Mouse (Mus musculus): ENCODE data around the gene Retnlb. TPM values are rescaled to one million over a fixed set of nuclear protein-coding genes. Genes with fewer than 3 reads are reported as not detected.

The Retnlb gene
- not detected in 2 replicates for polyA plus RNA-seq (2015; fragmentation: Nextera tagmentation; extraction: Ambion mirVana)

DNA sequence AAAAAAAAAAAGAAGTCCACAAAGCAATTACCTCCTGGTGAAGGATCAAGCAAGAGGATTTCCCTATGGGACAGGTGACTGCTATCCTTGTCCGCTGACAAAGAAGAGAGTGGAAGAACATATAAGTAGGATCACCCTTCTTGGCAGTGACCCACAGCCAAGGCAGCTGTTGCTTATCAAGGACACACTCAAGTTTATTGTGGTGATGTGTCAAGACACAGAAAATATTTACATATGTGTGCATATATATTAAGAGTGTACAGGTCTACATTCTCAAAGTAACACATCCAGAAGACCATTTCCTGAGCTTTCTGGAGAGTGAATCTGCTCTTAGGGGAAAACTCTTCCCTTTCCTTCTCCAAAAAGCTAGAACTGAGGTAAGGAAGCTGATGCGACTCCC is at the start of gene Retnlb:
Gene Retnlb (plus strand): TSS at position 162 of the 400 bp plus-strand sequence.
- no peak within 1 kb of the TSS for H3K27ac ChIP-seq (replicated peaks)
- H3K36me3 ChIP-seq: no peaks in the 10 kb centered on the region
- no peaks in the 10 kb centered on the region for H3K9me3 ChIP-seq
- no peak within 1 kb of the TSS for H3K4me3 ChIP-seq
- H3K9ac ChIP-seq: no peak within 1 kb of the TSS
- no peaks in the 10 kb centered on the region for H3K27me3 ChIP-seq
- 98% methylated on average over 2 of the region's 2 CpGs for WGBS
- ATAC-seq (ENCODE audit: low FRiP score, low read depth): no peak
- no peaks in the 10 kb centered on the region for H3K4me1 ChIP-seq (replicated peaks)
- H3K4me2 ChIP-seq: no peak within 1 kb of the TSS

DNA sequence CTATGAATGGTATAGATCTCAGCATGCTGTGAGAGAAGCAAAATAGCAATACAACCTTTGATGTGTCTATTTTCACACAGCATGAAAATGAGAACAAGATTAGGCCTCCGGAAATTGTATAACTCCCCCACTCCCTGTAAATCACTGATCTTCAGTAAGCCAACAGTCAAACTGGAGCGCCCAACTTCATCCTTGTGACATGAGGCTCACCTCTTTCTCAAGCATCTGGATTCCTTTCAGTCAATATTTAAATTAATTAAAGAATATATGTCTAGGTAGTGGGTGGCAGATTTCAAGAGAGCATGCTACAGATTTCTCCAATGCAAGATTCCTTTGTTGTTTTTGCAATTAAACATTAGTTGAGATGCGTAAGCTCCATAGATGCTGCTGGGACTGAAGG is 47.5 kb upstream of the Retnlb start:
- 87% methylated on average over 3 of the region's 3 CpGs for WGBS
- H3K4me2 ChIP-seq: no peak overlapping the region
- ATAC-seq (ENCODE audit: low FRiP score, low read depth): no peak

DNA sequence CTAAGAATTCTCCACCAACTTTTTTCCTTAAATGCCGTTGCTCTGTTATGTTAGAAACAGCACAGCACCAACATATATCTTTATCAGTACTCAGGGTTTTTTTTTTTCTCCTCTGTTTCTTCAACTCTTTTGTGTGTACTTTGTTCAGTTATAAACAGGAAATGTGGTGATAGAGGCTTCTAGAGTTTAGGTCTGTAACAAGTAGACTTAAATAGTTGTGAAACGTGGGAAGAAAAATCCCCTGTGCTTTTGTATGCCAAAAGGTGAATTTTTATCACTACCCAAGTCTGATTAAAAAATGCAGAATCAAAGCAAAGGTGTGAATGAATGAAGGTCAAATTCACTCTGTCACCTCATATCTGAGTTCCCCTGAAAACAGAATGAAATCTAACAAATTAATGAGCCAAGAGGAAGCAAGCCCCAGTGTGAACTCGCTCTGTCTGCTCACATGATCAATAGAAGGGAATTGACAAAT is 44.6 kb upstream of the Retnlb start, which contains the start of gene Trat1:
Gene Trat1 (minus strand): TSS at position 51 of the 475 bp plus-strand sequence.
- Histone ChIP-seq H3K4me1 (replicated peaks) (no peaks in the 10 kb centered on the region), H3K4me2 (no peak within 1 kb of the TSS), H3K9me3 (no peaks in the 10 kb centered on the region), H3K27ac (replicated peaks) (no peak within 1 kb of the TSS), H3K9ac (no peak within 1 kb of the TSS), H3K36me3 (no peaks in the 10 kb centered on the region), H3K27me3 (no peaks in the 10 kb centered on the region), H3K4me3 (no peak within 1 kb of the TSS)
- 85% methylated on average over 3 of the region's 3 CpGs for WGBS
- ATAC-seq (ENCODE audit: low FRiP score, low read depth): no peak

More for the DNA sequence above, 47.5 kb upstream of the Retnlb start:
- Histone ChIP-seq H3K36me3 (no peaks in the 10 kb centered on the region), H3K4me3 (no peak overlapping the region), H3K27ac (replicated peaks) (no peak overlapping the region), H3K9me3 (no peaks in the 10 kb centered on the region), H3K27me3 (no peaks in the 10 kb centered on the region), H3K9ac (no peak overlapping the region), H3K4me1 (replicated peaks) (no peaks in the 10 kb centered on the region)

DNA sequence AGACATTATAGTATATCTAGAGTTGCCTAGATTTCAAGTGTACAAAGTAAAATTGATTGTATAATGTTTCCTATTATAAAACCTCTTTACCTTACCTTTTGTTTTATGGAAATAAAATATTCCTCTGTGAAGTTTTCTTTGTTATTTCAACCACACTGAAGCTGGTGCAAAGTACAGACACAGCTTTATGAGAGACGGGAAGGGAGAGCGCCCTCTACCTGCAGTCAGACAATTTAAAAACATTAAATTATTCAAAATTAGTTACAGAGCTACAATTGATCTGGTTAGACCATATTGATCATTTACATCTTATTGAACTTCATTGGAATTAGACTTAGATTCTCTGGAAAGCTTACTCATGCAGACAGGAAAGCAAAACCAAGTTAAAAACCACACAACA is 39.4 kb upstream of the Retnlb start:
- 70% methylated on average over 2 of the region's 2 CpGs for WGBS

GRCm38 (mm10) chr16:48786258-48786657 is 30.4 kb upstream of the Retnlb start:
- WGBS: 80% methylated on average over 3 of the region's 3 CpGs

More for the DNA sequence above, 39.4 kb upstream of the Retnlb start:
- H3K36me3 ChIP-seq: no peaks in the 10 kb centered on the region
- H3K27me3 ChIP-seq: no peaks in the 10 kb centered on the region
- H3K9ac ChIP-seq: no peak overlapping the region
- ATAC-seq (ENCODE audit: low FRiP score, low read depth): no peak
- no peak overlapping the region for H3K27ac ChIP-seq (replicated peaks)
- H3K4me1 ChIP-seq (replicated peaks): no peaks in the 10 kb centered on the region
- no peak overlapping the region for H3K4me3 ChIP-seq
- H3K4me2 ChIP-seq: no peak overlapping the region
- H3K9me3 ChIP-seq: no peaks in the 10 kb centered on the region

GRCm38 (mm10) chr16:48788704-48789185 is 27.9 kb upstream of the Retnlb start:
- Histone ChIP-seq H3K27me3 (no peaks in the 10 kb centered on the region), H3K36me3 (no peaks in the 10 kb centered on the region), H3K27ac (replicated peaks) (no peak overlapping the region), H3K4me3 (no peak overlapping the region), H3K9me3 (no peaks in the 10 kb centered on the region), H3K9ac (no peak overlapping the region), H3K4me2 (no peak overlapping the region), H3K4me1 (replicated peaks) (no peaks in the 10 kb centered on the region)
- WGBS: 77% methylated on average over 4 of the region's 4 CpGs
- ATAC-seq (ENCODE audit: low FRiP score, low read depth): no peak

More at GRCm38 (mm10) chr16:48786258-48786657, 30.4 kb upstream of the Retnlb start:
- H3K4me3 ChIP-seq: no peak overlapping the region
- no peaks in the 10 kb centered on the region for H3K4me1 ChIP-seq (replicated peaks)
- no peak overlapping the region for H3K4me2 ChIP-seq
- no peak overlapping the region for H3K27ac ChIP-seq (replicated peaks)
- no peaks in the 10 kb centered on the region for H3K36me3 ChIP-seq
- H3K9me3 ChIP-seq: no peaks in the 10 kb centered on the region
- no peaks in the 10 kb centered on the region for H3K27me3 ChIP-seq
- ATAC-seq (ENCODE audit: low FRiP score, low read depth): no peak
- no peak overlapping the region for H3K9ac ChIP-seq

GRCm38 (mm10) chr16:48798285-48798684 is 18.4 kb upstream of the Retnlb start:
- H3K4me1 ChIP-seq (replicated peaks): no peaks in the 10 kb centered on the region
- H3K27ac ChIP-seq (replicated peaks): no peak overlapping the region
- H3K9ac ChIP-seq: no peak overlapping the region
- no peaks in the 10 kb centered on the region for H3K36me3 ChIP-seq
- 72% methylated on average over 3 of the region's 3 CpGs for WGBS
- ATAC-seq (ENCODE audit: low FRiP score, low read depth): no peak
- H3K27me3 ChIP-seq: no peaks in the 10 kb centered on the region
- H3K4me2 ChIP-seq: no peak overlapping the region
- H3K4me3 ChIP-seq: no peak overlapping the region
- H3K9me3 ChIP-seq: no peaks in the 10 kb centered on the region

- Histone ChIP-seq H3K4me1 (replicated peaks) (no peaks in the 10 kb centered on the region), H3K4me3 (no peak overlapping the region), H3K4me2 (no peak overlapping the region), H3K36me3 (no peaks in the 10 kb centered on the region), H3K27me3 (no peaks in the 10 kb centered on the region), H3K9me3 (no peaks in the 10 kb centered on the region), H3K27ac (replicated peaks) (no peak overlapping the region), H3K9ac (no peak overlapping the region)
- ATAC-seq (ENCODE audit: low FRiP score, low read depth): no peak
- WGBS: 87% methylated on average over 3 of the region's 3 CpGs
These were observed 17.2 kb upstream of the Retnlb start for GRCm38 (mm10) chr16:48799470-48799869.

DNA sequence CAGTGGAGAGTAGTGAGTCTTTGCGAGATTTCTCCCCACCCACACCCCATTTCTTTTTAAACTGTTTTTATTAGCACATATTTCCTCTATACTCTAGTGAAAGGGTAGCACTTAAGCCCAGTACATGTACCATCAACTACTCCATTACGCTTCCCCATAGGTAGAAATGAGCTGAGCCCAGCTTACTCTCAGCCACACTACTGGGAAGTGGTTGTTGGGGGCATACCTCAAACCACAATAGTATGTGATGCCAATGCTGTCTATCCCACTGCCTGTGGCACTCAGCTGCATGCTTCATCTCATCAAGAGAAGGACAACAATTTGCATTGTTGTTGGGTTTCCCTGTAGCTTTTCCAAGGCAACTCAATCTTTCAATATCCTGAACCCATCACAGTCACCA is 15.8 kb upstream of the Retnlb start:
- WGBS: 93% methylated on average over 2 of the region's 2 CpGs
- H3K4me1 ChIP-seq (replicated peaks): no peaks in the 10 kb centered on the region
- no peak overlapping the region for H3K9ac ChIP-seq
- no peaks in the 10 kb centered on the region for H3K36me3 ChIP-seq
- no peak overlapping the region for H3K27ac ChIP-seq (replicated peaks)
- H3K27me3 ChIP-seq: no peaks in the 10 kb centered on the region
- no peaks in the 10 kb centered on the region for H3K9me3 ChIP-seq
- no peak for ATAC-seq (ENCODE audit: low FRiP score, low read depth)
- H3K4me3 ChIP-seq: no peak overlapping the region
- H3K4me2 ChIP-seq: no peak overlapping the region

DNA sequence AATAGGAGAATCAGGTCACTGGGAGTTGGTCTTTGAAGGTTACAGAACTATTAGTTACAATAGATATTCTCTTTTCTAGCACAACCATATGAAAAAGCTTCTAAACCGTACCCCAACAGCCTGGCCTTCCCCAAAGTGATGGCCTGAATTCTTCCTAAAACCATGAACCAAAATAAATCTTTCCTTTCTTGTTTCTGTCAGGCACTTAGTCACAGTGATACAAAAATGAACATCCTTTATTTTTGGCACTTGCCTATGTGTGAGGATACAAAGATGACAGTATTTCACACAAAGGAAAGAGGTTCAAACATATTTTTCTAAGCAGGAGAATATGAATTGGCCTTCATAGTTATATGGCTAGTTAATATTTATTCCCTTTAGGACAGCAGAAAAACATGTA is 11.2 kb upstream of the Retnlb start:
- no peak overlapping the region for H3K9ac ChIP-seq
- no peak overlapping the region for H3K27ac ChIP-seq (replicated peaks)
- no peaks in the 10 kb centered on the region for H3K9me3 ChIP-seq
- no peak overlapping the region for H3K4me2 ChIP-seq
- no peaks in the 10 kb centered on the region for H3K36me3 ChIP-seq
- no peak overlapping the region for H3K4me3 ChIP-seq
- H3K27me3 ChIP-seq: no peaks in the 10 kb centered on the region
- 80% methylated on average over 1 of the region's 1 CpGs for WGBS
- no peak for ATAC-seq (ENCODE audit: low FRiP score, low read depth)
- no peaks in the 10 kb centered on the region for H3K4me1 ChIP-seq (replicated peaks)

- no peak overlapping the region for H3K27ac ChIP-seq (replicated peaks)
- ATAC-seq (ENCODE audit: low FRiP score, low read depth): no peak
- WGBS: 83% methylated on average over 1 of the region's 1 CpGs
- H3K4me2 ChIP-seq: no peak overlapping the region
- no peaks in the 10 kb centered on the region for H3K27me3 ChIP-seq
- no peaks in the 10 kb centered on the region for H3K36me3 ChIP-seq
- H3K4me3 ChIP-seq: no peak overlapping the region
- no peak overlapping the region for H3K9ac ChIP-seq
- no peaks in the 10 kb centered on the region for H3K4me1 ChIP-seq (replicated peaks)
- H3K9me3 ChIP-seq: no peaks in the 10 kb centered on the region
These were observed 10.1 kb upstream of the Retnlb start for GRCm38 (mm10) chr16:48806521-48806920.

GRCm38 (mm10) chr16:48809374-48809773 is 7.3 kb upstream of the Retnlb start:
- Histone ChIP-seq H3K4me3 (no peak overlapping the region), H3K9me3 (no peaks in the 10 kb centered on the region), H3K4me1 (replicated peaks) (no peaks in the 10 kb centered on the region), H3K27ac (replicated peaks) (no peak overlapping the region), H3K9ac (no peak overlapping the region), H3K36me3 (no peaks in the 10 kb centered on the region), H3K4me2 (no peak overlapping the region), H3K27me3 (no peaks in the 10 kb centered on the region)
- WGBS: 76% methylated on average over 2 of the region's 2 CpGs
- ATAC-seq (ENCODE audit: low FRiP score, low read depth): no peak

- Histone ChIP-seq H3K27ac (replicated peaks) (no peak overlapping the region), H3K4me1 (replicated peaks) (no peaks in the 10 kb centered on the region), H3K9ac (no peak overlapping the region), H3K4me2 (no peak overlapping the region), H3K27me3 (no peaks in the 10 kb centered on the region), H3K36me3 (no peaks in the 10 kb centered on the region), H3K4me3 (no peak overlapping the region), H3K9me3 (no peaks in the 10 kb centered on the region)
- WGBS: 85% methylated on average over 7 of the region's 7 CpGs
- no peak for ATAC-seq (ENCODE audit: low FRiP score, low read depth)
These were observed 4.7 kb upstream of the Retnlb start for GRCm38 (mm10) chr16:48811881-48812436.
